Mouse (Mus musculus): Measurements from ENCODE around the gene Sptbn4. TPM values are rescaled to one million over a fixed set of nuclear protein-coding genes. Genes with fewer than 3 reads are reported as not detected.

Sptbn4 gene
- total and polyA plus RNA-seq, 2 experiments from 2014 or later: 3.8 to 22.3 TPM

DNA sequence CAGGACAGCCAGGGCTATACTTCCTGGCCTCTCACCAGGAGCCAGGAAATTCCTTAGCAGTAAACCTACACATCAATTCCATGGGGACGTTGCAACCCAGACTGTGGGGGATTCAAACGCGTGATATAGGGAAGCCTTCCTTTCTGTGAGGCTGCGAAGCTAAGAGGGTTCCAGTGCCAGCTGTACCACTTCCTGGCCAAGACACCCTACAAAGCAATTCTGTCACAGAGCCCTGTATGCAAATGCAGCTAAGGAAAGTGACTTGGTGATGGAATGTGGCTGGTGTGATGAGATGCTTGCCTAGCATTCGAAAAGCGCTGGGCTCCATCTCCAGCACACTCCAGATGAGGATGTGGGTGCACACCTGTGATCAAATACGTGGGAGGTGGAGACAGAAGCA lies 46.9 kb downstream of the Sptbn4 start:
- H3K4me3 ChIP-seq (ENCODE audit: low read depth, low read length): no peak overlapping the region
- no peak for TF ChIP-seq CTCF (IDR thresholded peaks at IDR 0.05; ENCODE audit: low read depth)
- H3K9ac ChIP-seq: no peak overlapping the region
- peaks cover 11% of the 10 kb centered on the region; the same call in 1 of the 2 replicates for H3K36me3 ChIP-seq (ENCODE audit: insufficient read depth)
- ATAC-seq (no peak), DNase-seq (no peak)
- H3K4me1 ChIP-seq (ENCODE audit: insufficient read depth): no peaks in the 10 kb centered on the region
- no peak overlapping the region for H3K27ac ChIP-seq (ENCODE audit: low read depth, low read length)
- peaks cover 46% of the 10 kb centered on the region for H3K27me3 ChIP-seq (ENCODE audit: insufficient read depth, low read length)
- 82% methylated on average over 7 of the region's 7 CpGs for WGBS
- H3K9me3 ChIP-seq (ENCODE audit: low read length): no peaks in the 10 kb centered on the region
- H3K4me2 ChIP-seq (ENCODE audit: low read depth): no peak overlapping the region

DNA sequence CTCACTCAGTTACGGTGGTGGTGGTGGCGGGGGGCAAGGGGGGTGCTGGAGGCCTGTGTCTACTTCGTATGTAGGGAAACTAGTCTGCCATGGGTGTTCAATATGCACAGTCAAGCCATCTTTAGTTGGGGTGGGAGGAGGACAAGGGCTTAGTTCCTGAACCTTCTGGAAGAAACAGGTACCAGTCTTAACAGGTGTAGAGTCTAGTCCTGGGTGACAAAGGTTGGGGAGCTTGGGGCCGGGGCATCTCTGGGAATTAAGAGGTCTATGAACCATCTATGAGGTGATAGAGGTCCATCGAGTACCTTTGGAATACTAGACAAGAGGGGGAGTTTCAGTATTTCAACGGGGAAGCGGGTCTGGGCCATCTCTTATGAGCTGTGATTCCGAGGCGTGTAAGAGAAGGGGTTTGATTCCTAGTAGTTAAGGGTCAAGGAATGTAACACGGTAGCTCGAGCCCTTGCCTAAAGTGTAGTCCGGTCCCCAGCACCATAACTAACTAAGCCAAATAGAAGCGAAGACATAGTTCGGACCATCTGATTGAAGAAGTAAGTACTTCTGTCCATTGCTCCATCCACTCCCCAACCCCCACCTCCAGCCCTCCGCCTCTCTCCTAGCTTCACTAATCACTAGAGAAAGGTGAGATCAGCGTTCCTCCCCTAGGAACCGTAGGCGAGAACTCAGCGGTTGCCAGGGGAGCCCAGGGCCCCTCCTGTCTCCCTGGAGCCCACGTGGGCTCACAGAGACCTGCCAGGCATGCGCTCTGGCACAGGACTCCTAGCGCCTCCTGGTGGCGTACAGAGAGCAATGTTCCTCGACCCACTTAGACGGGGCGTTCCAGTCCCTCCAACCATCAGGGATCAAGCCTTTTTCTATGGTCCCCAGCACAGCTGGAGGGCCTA lies 50.2 kb downstream of the Sptbn4 start:
- Histone ChIP-seq H3K4me1 (ENCODE audit: insufficient read depth) (no peaks in the 10 kb centered on the region), H3K27ac (ENCODE audit: low read depth, low read length) (no peak overlapping the region), H3K9ac (no peak overlapping the region), H3K4me2 (ENCODE audit: low read depth) (peak overlapping the region; percentile 73; the same call in 1 of the 2 replicates), H3K36me3 (ENCODE audit: insufficient read depth) (peaks cover 11% of the 10 kb centered on the region; the same call in 1 of the 2 replicates), H3K4me3 (ENCODE audit: low read depth, low read length) (peak overlapping the region; percentile 61), H3K27me3 (ENCODE audit: insufficient read depth, low read length) (peaks cover 33% of the 10 kb centered on the region), H3K9me3 (ENCODE audit: low read length) (no peaks in the 10 kb centered on the region)
- TF ChIP-seq CTCF (IDR thresholded peaks at IDR 0.05; ENCODE audit: low read depth): peak; percentile 84
- 22% methylated on average over 26 of the region's 26 CpGs for WGBS
- ATAC-seq (peak; percentile 85), DNase-seq (peak; percentile 80)

- Histone ChIP-seq H3K4me3 (ENCODE audit: low read depth, low read length) (peak overlapping the region; percentile 61), H3K36me3 (ENCODE audit: insufficient read depth) (peaks cover 13% of the 10 kb centered on the region), H3K4me1 (ENCODE audit: insufficient read depth) (no peaks in the 10 kb centered on the region), H3K27me3 (ENCODE audit: insufficient read depth, low read length) (peaks cover 38% of the 10 kb centered on the region), H3K4me2 (ENCODE audit: low read depth) (peak overlapping the region; percentile 73), H3K9me3 (ENCODE audit: low read length) (no peaks in the 10 kb centered on the region), H3K27ac (ENCODE audit: low read depth, low read length) (no peak overlapping the region), H3K9ac (peak overlapping the region; percentile 65)
- WGBS: 4% methylated on average over 27 of the region's 68 CpGs
- peak; percentile 69 for DNase-seq
- TF ChIP-seq CTCF (IDR thresholded peaks at IDR 0.05; ENCODE audit: low read depth): peak; percentile 26; the same call in 1 of the 2 replicates
- ATAC-seq: peak; percentile 28
Measured at GRCm38 (mm10) chr7:27396184-27397047, 51.1 kb downstream of the Sptbn4 start.

DNA sequence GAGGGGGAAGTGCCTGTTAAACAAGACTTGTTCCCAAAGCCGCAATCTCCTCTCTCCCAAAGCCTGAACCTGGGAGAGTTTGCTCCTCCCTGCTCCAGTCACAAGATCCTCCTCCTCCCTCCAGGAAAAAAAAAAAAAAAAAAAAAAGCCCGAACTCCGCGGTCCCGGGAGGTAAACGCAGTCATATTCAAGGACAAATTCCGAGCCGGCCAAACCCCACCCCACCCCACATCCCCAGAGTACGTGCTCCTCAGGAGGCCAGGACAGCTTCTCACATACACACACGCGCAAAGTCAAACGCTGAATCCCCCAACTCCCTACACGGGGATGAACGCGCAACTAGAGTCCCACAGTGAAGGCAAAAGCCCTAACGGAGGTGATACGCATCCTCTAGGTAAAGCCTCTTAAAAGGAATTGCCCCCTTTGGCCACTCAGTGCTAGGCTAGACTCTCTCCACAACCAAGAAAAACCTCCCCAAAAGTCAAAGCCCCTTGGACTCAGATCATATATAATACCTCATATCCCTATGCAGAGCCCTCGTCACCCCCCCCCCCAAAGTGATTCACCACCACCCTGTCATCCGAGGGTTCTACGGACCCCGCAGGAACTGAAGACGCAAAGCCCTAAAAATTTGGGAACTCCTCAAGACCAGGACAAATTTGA lies 51.8 kb downstream of the Sptbn4 start:
- peaks cover 16% of the 10 kb centered on the region for H3K36me3 ChIP-seq (ENCODE audit: insufficient read depth)
- no peaks in the 10 kb centered on the region for H3K9me3 ChIP-seq (ENCODE audit: low read length)
- WGBS: 3% methylated on average over 22 of the region's 22 CpGs
- DNase-seq: no peak
- no peak overlapping the region for H3K27ac ChIP-seq (ENCODE audit: low read depth, low read length)
- peak overlapping the region; percentile 61 for H3K4me3 ChIP-seq (ENCODE audit: low read depth, low read length)
- H3K4me2 ChIP-seq (ENCODE audit: low read depth): peak overlapping the region; percentile 73
- H3K4me1 ChIP-seq (ENCODE audit: insufficient read depth): no peaks in the 10 kb centered on the region
- H3K9ac ChIP-seq: peak overlapping the region; percentile 65; the same call in 1 of the 2 replicates
- H3K27me3 ChIP-seq (ENCODE audit: insufficient read depth, low read length): peaks cover 38% of the 10 kb centered on the region
- no peak; the same call in 1 of the 2 replicates for ATAC-seq
- TF ChIP-seq CTCF (IDR thresholded peaks at IDR 0.05; ENCODE audit: low read depth): no peak

DNA sequence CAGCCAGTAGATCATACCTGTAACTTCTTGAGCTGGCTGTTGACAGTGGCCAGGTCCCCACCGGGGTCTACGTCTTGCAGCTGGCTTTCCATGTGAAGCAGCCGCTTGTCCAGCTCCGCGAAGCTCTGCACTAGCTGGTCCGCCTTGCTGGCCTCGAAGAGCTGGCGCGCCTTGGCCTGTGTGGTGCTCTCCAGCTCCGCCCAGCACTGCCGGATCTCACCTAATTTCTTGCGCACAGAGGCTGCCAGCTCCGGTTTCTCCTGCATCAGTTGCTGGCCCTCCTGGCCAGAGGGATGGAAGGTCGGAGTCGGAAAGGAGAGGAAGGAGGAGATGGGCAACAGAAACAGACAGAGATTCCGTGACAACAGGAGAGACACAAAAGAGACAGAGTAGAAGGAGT lies 56.1 kb downstream of the Sptbn4 start:
- Histone ChIP-seq H3K4me2 (ENCODE audit: low read depth) (no peak overlapping the region), H3K27me3 (ENCODE audit: insufficient read depth, low read length) (peaks cover 26% of the 10 kb centered on the region), H3K9ac (no peak overlapping the region), H3K4me3 (ENCODE audit: low read depth, low read length) (no peak overlapping the region), H3K27ac (ENCODE audit: low read depth, low read length) (no peak overlapping the region), H3K4me1 (ENCODE audit: insufficient read depth) (no peaks in the 10 kb centered on the region), H3K9me3 (ENCODE audit: low read length) (no peaks in the 10 kb centered on the region), H3K36me3 (ENCODE audit: insufficient read depth) (peaks cover 13% of the 10 kb centered on the region)
- no peak for DNase-seq
- no peak for TF ChIP-seq CTCF (IDR thresholded peaks at IDR 0.05; ENCODE audit: low read depth)
- WGBS: 48% methylated on average over 16 of the region's 16 CpGs
- ATAC-seq: no peak

DNA sequence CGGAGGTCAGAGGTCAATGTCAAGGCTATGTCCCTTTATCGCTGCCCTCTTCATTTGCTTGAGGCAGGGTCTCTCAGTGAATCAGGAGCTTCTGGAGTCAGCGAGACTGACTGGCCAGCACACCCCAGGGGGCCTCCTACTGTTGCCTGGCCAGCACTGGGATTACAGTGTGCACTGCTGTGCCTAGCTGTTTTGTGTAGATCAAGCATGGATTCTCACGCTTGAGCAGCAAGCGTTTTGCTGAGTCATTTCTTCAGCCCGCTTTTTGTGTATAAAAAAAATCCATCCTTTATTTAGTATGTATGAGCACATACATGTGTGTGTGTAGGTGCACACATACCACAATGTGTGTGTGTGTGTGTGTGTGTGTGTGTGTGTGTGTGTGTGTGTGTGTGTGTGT lies 58.3 kb downstream of the Sptbn4 start:
- WGBS: 73% methylated on average over 6 of the region's 6 CpGs
- Histone ChIP-seq H3K36me3 (ENCODE audit: insufficient read depth) (peaks cover 14% of the 10 kb centered on the region), H3K4me1 (ENCODE audit: insufficient read depth) (no peaks in the 10 kb centered on the region), H3K27me3 (ENCODE audit: insufficient read depth, low read length) (peaks cover 13% of the 10 kb centered on the region), H3K4me3 (ENCODE audit: low read depth, low read length) (no peak overlapping the region), H3K9me3 (ENCODE audit: low read length) (no peaks in the 10 kb centered on the region), H3K4me2 (ENCODE audit: low read depth) (no peak overlapping the region), H3K9ac (no peak overlapping the region), H3K27ac (ENCODE audit: low read depth, low read length) (no peak overlapping the region)
- DNase-seq: no peak
- ATAC-seq: no peak
- no peak for TF ChIP-seq CTCF (IDR thresholded peaks at IDR 0.05; ENCODE audit: low read depth)
